Comparison of ENCODE assay signal across 7 mouse cellular contexts in genomic region chr16:21814861-21815668, GRCm38 (mm10). TPM values are rescaled to one million over a fixed set of nuclear protein-coding genes. Genes with fewer than 3 reads are reported as not detected.
A peak's percentile ranks its signal among the peaks of the same experiment; 100 is the strongest.
DNase-seq lines count a peak whose midpoint lies in the region; TF ChIP-seq lines count a peak whose summit lies in the region.

No protein-coding gene starts in this region.

- TF ChIP-seq RAD21 in CH12.LX (IDR thresholded peaks at IDR 0.05; ENCODE audit: low read depth, low read length): peak; percentile 74

- dilution Hi-C loops in CH12.LX (cut with MboI; ENCODE audit: extremely low pct_ligation_motif_present, extremely low pct_unique_long_range_greater_than_20kb, low sequenced_read_pairs): no loop called here

- H3K27me3 ChIP-seq in CH12.LX (replicated peaks): no peaks in the 10 kb centered on the region

- no peak for TF ChIP-seq EP300 in CH12.LX (IDR thresholded peaks at IDR 0.05; ENCODE audit: low read length)

- H3K9ac ChIP-seq in CH12.LX (ENCODE audit: insufficient read depth, low read depth): peak overlapping the region; percentile 37; the same call in 1 of the 2 replicates

- TF ChIP-seq POLR2A in CH12.LX (IDR thresholded peaks at IDR 0.05; ENCODE audit: low read depth, low read length): no peak

- peak; percentile 53 for DNase-seq in CH12.LX (ENCODE audit: extremely low read depth)
- DNase-seq in NIH3T3 (ENCODE audit: low read depth): peak; percentile 87
- peak; percentile 36 for DNase-seq in embryo, embryonic 11.5 days (ENCODE audit: low read depth, low spot score)
- peak; percentile 26 to 49 for DNase-seq in heart, postnatal 36 days
- DNase-seq in kidney, postnatal 4 days: peak; percentile 25 to 52
- DNase-seq in lung, postnatal 25 days (ENCODE audit: low spot score): peak; percentile 71
- peak; percentile 54 to 60 for DNase-seq in right cerebral cortex, postnatal 10 days (ENCODE audit: low spot score in 2 of 2)

- H3K79me2 ChIP-seq in CH12.LX (replicated peaks; ENCODE audit: control insufficient read depth, extremely low read depth, insufficient read depth, poor library complexity, severe bottlenecking): no peaks in the 10 kb centered on the region

- intact Hi-C loops in heart, postnatal 36 days (cut with DNase I): loop anchor here (1.0 to 2.0 kb wide), 3 partner anchors 45 to 326 kb away; no protein-coding TSS in a partner anchor

- peaks cover 8 to 38% of the 10 kb centered on the region in 2 experiments for H3K4me1 ChIP-seq in CH12.LX (ENCODE audit: control insufficient read depth in 1 of 2, insufficient read depth in 2 of 2)

- no peak overlapping the region for H3K4me3 ChIP-seq in CH12.LX (replicated peaks in 1 of 3; ENCODE audit: low read depth in 2 of 3, low read length in 2 of 3, poor library complexity in 1 of 3)

- peak overlapping the region; percentile 76 for H3K4me2 ChIP-seq in CH12.LX (ENCODE audit: insufficient read depth, low read depth, poor library complexity, severe bottlenecking)

- no peak overlapping the region for H3K27ac ChIP-seq in CH12.LX (ENCODE audit: insufficient read depth, low read depth)

- H3K9me3 ChIP-seq in CH12.LX (replicated peaks; ENCODE audit: low read length): no peaks in the 10 kb centered on the region

- TF ChIP-seq CTCF in CH12.LX (conservative IDR thresholded peaks at IDR 0.05 in 1 of 2, IDR thresholded peaks at IDR 0.05 in 1 of 2; ENCODE audit: low read depth in 2 of 2, low read length in 2 of 2): peak; percentile 82 to 96

- H3K36me3 ChIP-seq in CH12.LX (replicated peaks in 1 of 2; ENCODE audit: control insufficient read depth in 1 of 2, insufficient read depth in 1 of 2, low read length in 1 of 2): peaks cover 2 to 11% of the 10 kb centered on the region in 2 experiments

- in situ Hi-C loops in CH12.LX (cut with MboI; ENCODE audit: low pct_ligation_motif_present, low pct_unique_long_range_greater_than_20kb, low sequenced_read_pairs): no loop called here

TF ChIP-seq in CH12.LX, 34 proteins besides CTCF, POLR2A, EP300 and RAD21:
- TF ChIP-seq CHD1 (IDR thresholded peaks at IDR 0.05; ENCODE audit: low read depth, low read length) (no peak), MYC (IDR thresholded peaks at IDR 0.05; ENCODE audit: low read depth, low read length) (no peak), ZC3H11A (IDR thresholded peaks at IDR 0.05; ENCODE audit: low read depth, low read length) (no peak; the same call in 1 of the 2 replicates), POLR2AphosphoS2 (IDR thresholded peaks at IDR 0.05; ENCODE audit: low read depth, low read length) (no peak), TBP (conservative IDR thresholded peaks at IDR 0.05; ENCODE audit: low read depth, low read length) (0 out of 2 replicates have a peak, but pooled peaks have one; percentile 23), ETS1 (conservative IDR thresholded peaks at IDR 0.05; ENCODE audit: low read depth, low read length) (no peak), MAX (IDR thresholded peaks at IDR 0.05; ENCODE audit: low read length) (no peak), USF1 (IDR thresholded peaks at IDR 0.05; ENCODE audit: low read depth, low read length) (no peak), GABPA (IDR thresholded peaks at IDR 0.05; ENCODE audit: insufficient replicate concordance, low read depth, low read length) (no peak), ELF1 (IDR thresholded peaks at IDR 0.05; ENCODE audit: low read depth, low read length) (peak; percentile 36; the same call in 1 of the 2 replicates), CHD2 (IDR thresholded peaks at IDR 0.05; ENCODE audit: low read length) (no peak), NRF1 (IDR thresholded peaks at IDR 0.05; ENCODE audit: low read depth, low read length) (no peak), E2F4 (IDR thresholded peaks at IDR 0.05; ENCODE audit: insufficient replicate concordance, low read depth, low read length) (no peak), MAFK (IDR thresholded peaks at IDR 0.05; ENCODE audit: insufficient replicate concordance, low read length) (peak; percentile 95), ZKSCAN1 (IDR thresholded peaks at IDR 0.05; ENCODE audit: borderline replicate concordance, low read depth, low read length) (no peak), TCF12 (IDR thresholded peaks at IDR 0.05; ENCODE audit: low read depth, low read length) (no peak), MAZ (IDR thresholded peaks at IDR 0.05; ENCODE audit: low read depth, low read length) (no peak), JUND (conservative IDR thresholded peaks at IDR 0.05; ENCODE audit: low read depth, low read length) (no peak), ZMIZ1 (IDR thresholded peaks at IDR 0.05; ENCODE audit: low read depth, low read length) (no peak), IRF4 (IDR thresholded peaks at IDR 0.05; ENCODE audit: low read depth, low read length) (no peak), MXI1 (IDR thresholded peaks at IDR 0.05; ENCODE audit: low read depth, low read length) (no peak), SMC3 (IDR thresholded peaks at IDR 0.05; ENCODE audit: low read depth, low read length) (peak; percentile 79), USF2 (conservative IDR thresholded peaks at IDR 0.05; ENCODE audit: low read depth, low read length) (no peak), RCOR1 (conservative IDR thresholded peaks at IDR 0.05; ENCODE audit: low read depth, low read length) (no peak), NELFE (IDR thresholded peaks at IDR 0.05; ENCODE audit: low read depth, low read length) (no peak), HCFC1 (IDR thresholded peaks at IDR 0.05; ENCODE audit: low read depth, low read length) (peak; percentile 20; the same call in 1 of the 2 replicates), MEF2A (IDR thresholded peaks at IDR 0.05; ENCODE audit: borderline replicate concordance, low read depth, low read length) (no peak), UBTF (IDR thresholded peaks at IDR 0.05; ENCODE audit: low read depth, low read length) (no peak), KAT2A (IDR thresholded peaks at IDR 0.05; ENCODE audit: insufficient replicate concordance, low read length) (no peak), PAX5 (IDR thresholded peaks at IDR 0.05; ENCODE audit: low read length) (no peak), JUN (IDR thresholded peaks at IDR 0.05; ENCODE audit: insufficient read depth, low read depth, low read length) (no peak), SIN3A (IDR thresholded peaks at IDR 0.05; ENCODE audit: low read length) (no peak), BHLHE40 (IDR thresholded peaks at IDR 0.05; ENCODE audit: low read depth, low read length) (no peak), ZNF384 (IDR thresholded peaks at IDR 0.05; ENCODE audit: low read depth, low read length) (no peak)
TF ChIP-seq in CH12.LX: peak in this region for 5.

RNA-seq across cellular contexts. Expression of gene Map3k13, which starts 20.9 kb away (rescaled TPM):
- total RNA-seq in CH12.LX (2012; rRNA removed) (0.42 and 0.89 TPM in 2 replicates), CH12.LX (2014; rRNA removed) (0.20 and 0.32 TPM in 2 replicates)
- 1.3 TPM in 2 replicates for polyA plus RNA-seq in CH12.LX (2012; ENCODE audit: insufficient read length, low read depth)
- total RNA-seq in heart, postnatal 36 days (2021): 1 to 10 TPM in 1 of 2 experiments, under 1 TPM in 1; 0.76 to 1.2 TPM

RNA-seq across cellular contexts. Expression of gene Ehhadh, which starts 27.5 kb away (rescaled TPM):
- total RNA-seq in CH12.LX (2012; rRNA removed) (2.9 TPM in 2 replicates), CH12.LX (2014; rRNA removed) (0.47 and 0.93 TPM in 2 replicates)
- polyA plus RNA-seq in CH12.LX (2012; ENCODE audit: insufficient read length, low read depth): 0.86 and 1.1 TPM in 2 replicates
- 10 to 100 TPM; 17.1 to 21.8 TPM for total RNA-seq in heart, postnatal 36 days (2021)

Comparison
In these comparisons a context has a peak if more than half of its experiments do, and no peak if none do; other contexts are left out.
1. DNase-seq: peak in every context shown above with its lines; median percentile 87 in NIH3T3; 71 in lung, postnatal 25 days; 57 in right cerebral cortex, postnatal 10 days; 53 in CH12.LX; 38 in kidney, postnatal 4 days; 38 in heart, postnatal 36 days; 36 in embryo, embryonic 11.5 days.
2. RNA of gene Ehhadh, which starts 27.5 kb away (total RNA-seq): 17.1 to 21.8 TPM in heart, postnatal 36 days; 0.47 to 2.9 TPM in CH12.LX; every median in the first group is over 4 times any median in the second.